Mouse (Mus musculus) spleen, postnatal 10 days (tissue): Measurements from ENCODE around the gene Esyt2.
A peak's percentile ranks its signal among the peaks of the same experiment; 100 is the strongest.

Source experiments
- DNase-seq, 2 experiments: peaks; one replicate each; pipeline ENCODE4 v3.0.0; 2021 to 2022; ENCODE audit warnings: low spot score in 2 of 2

The Esyt2 gene

GRCm38 (mm10) chr12:116280149-116280652 lies 795 bp upstream of the Esyt2 start:
- DNase-seq, result no peak

GRCm38 (mm10) chr12:116281427-116282281 lies 658 bp downstream of the Esyt2 start:
- DNase-seq, result peak; percentile 62 to 68

GRCm38 (mm10) chr12:116282856-116283255 lies 1.9 kb downstream of the Esyt2 start:
- DNase-seq, result no peak

GRCm38 (mm10) chr12:116283511-116283910 lies 2.5 kb downstream of the Esyt2 start:
- DNase-seq, result no peak

- DNase-seq, result no peak
Measured at GRCm38 (mm10) chr12:116293185-116293584, 12.2 kb downstream of the Esyt2 start.

GRCm38 (mm10) chr12:116293599-116294292 lies 12.8 kb downstream of the Esyt2 start:
- DNase-seq, result no peak

GRCm38 (mm10) chr12:116299906-116300305 lies 18.9 kb downstream of the Esyt2 start:
- no peak for DNase-seq

GRCm38 (mm10) chr12:116302181-116302580 lies 21.2 kb downstream of the Esyt2 start:
- no peak for DNase-seq

GRCm38 (mm10) chr12:116306042-116306441 lies 25.0 kb downstream of the Esyt2 start:
- DNase-seq, result no peak

GRCm38 (mm10) chr12:116307870-116308269 lies 26.9 kb downstream of the Esyt2 start:
- no peak for DNase-seq

GRCm38 (mm10) chr12:116308612-116309011 lies 27.6 kb downstream of the Esyt2 start:
- no peak for DNase-seq

GRCm38 (mm10) chr12:116313816-116314215 lies 32.8 kb downstream of the Esyt2 start:
- no peak for DNase-seq

GRCm38 (mm10) chr12:116315498-116315897 lies 34.5 kb downstream of the Esyt2 start:
- DNase-seq, result no peak

- DNase-seq, result no peak
Measured at GRCm38 (mm10) chr12:116317818-116318217, 36.8 kb downstream of the Esyt2 start.

GRCm38 (mm10) chr12:116325545-116325944 lies 44.5 kb downstream of the Esyt2 start:
- DNase-seq, result no peak

GRCm38 (mm10) chr12:116326159-116326558 lies 45.2 kb downstream of the Esyt2 start:
- DNase-seq, result no peak

- no peak for DNase-seq
Measured at GRCm38 (mm10) chr12:116334253-116334652, 53.3 kb downstream of the Esyt2 start.

- no peak for DNase-seq
Measured at GRCm38 (mm10) chr12:116340160-116340559, 59.2 kb downstream of the Esyt2 start.

GRCm38 (mm10) chr12:116348755-116349286 lies 67.8 kb downstream of the Esyt2 start:
- no peak for DNase-seq

GRCm38 (mm10) chr12:116349376-116349775 lies 68.4 kb downstream of the Esyt2 start:
- no peak for DNase-seq

GRCm38 (mm10) chr12:116351022-116351421 lies 70.0 kb downstream of the Esyt2 start:
- DNase-seq, result no peak

GRCm38 (mm10) chr12:116352404-116352803 lies 71.4 kb downstream of the Esyt2 start:
- no peak for DNase-seq
